Mouse (Mus musculus) lung, embryonic 14.5 days (tissue): ENCODE data around the gene Cers6. TPM values are rescaled to one million over a fixed set of nuclear protein-coding genes. Genes with fewer than 3 reads are reported as not detected.

Experiments used
- ATAC-seq: fragments of 200-750 bp; cut with Nextera tagmentation; 2 replicates; pipeline ENCODE4 v1.8.0; 2017; ENCODE audit warnings: mild to moderate bottlenecking, moderate TSS enrichment, moderate library complexity; ENCODE audit not compliant: insufficient read depth
- DNase-seq: peaks from one replicate; pipeline ENCODE4 v3.0.0-alpha.2; 2015
- H3K27ac ChIP-seq: fragments of 300-500 bp; sonication (generic); 2 replicates; pipeline ENCODE4 v1.5.1; 2014; ENCODE audit warnings: low read depth, mild to moderate bottlenecking, moderate library complexity
- H3K27me3 ChIP-seq: fragments of 300-500 bp; sonication (generic); 2 replicates; pipeline ENCODE4 v1.6.1; 2014; ENCODE audit warnings: low read length, control low read depth; ENCODE audit not compliant: insufficient read depth
- H3K36me3 ChIP-seq: fragments of 300-500 bp; sonication (generic); 2 replicates; pipeline ENCODE4 v1.6.1; 2014; ENCODE audit warnings: control low read depth; ENCODE audit not compliant: insufficient read depth
- H3K4me1 ChIP-seq: fragments of 300-500 bp; sonication (generic); 2 replicates; pipeline ENCODE4 v1.6.1; 2014; ENCODE audit warnings: antibody characterized with exemption, control low read depth; ENCODE audit not compliant: insufficient read depth
- H3K4me2 ChIP-seq: fragments of 300-500 bp; sonication (generic); 2 replicates; pipeline ENCODE4 v1.6.1; 2014; ENCODE audit warnings: mild to moderate bottlenecking
- H3K4me3 ChIP-seq: fragments of 300-500 bp; sonication (generic); 2 replicates; pipeline ENCODE4 v1.5.1; 2014; ENCODE audit warnings: low read depth, low read length
- H3K9ac ChIP-seq: fragments of 300-500 bp; sonication (generic); 2 replicates; pipeline ENCODE4 v1.6.1; 2014
- H3K9me3 ChIP-seq: fragments of 300-500 bp; sonication (generic); 2 replicates; pipeline ENCODE4 v1.6.1; 2016; ENCODE audit warnings: low read depth, low read length, control low read depth
- CTCF ChIP-seq: IDR thresholded peaks from 2 replicates; pipeline ENCODE4 v1.5.1; 2016; ENCODE audit warnings: antibody characterized with exemption, low read depth
- WGBS: fragments of 180-500 bp; shearing (Covaris S2); extraction: QIAGEN DNeasy Blood & Tissue Kit; methylation state at CpG from one replicate; pipeline ENCODE4 v1.1.7; 2014; 5-methylcytosine and 5-hydroxymethylcytosine counted together
- polyA plus RNA-seq: library from polyadenylated mRNA; unstranded; fragments of >200 nt; fragmentation: Nextera tagmentation; extraction: Ambion mirVana; gene quantifications from 2 replicates; pipeline ENCODE4 v1.2.1, GENCODE M21; 2014

The Cers6 gene
- polyA plus RNA-seq, 1 experiment from 2014 or later, result 26.2 TPM

DNA sequence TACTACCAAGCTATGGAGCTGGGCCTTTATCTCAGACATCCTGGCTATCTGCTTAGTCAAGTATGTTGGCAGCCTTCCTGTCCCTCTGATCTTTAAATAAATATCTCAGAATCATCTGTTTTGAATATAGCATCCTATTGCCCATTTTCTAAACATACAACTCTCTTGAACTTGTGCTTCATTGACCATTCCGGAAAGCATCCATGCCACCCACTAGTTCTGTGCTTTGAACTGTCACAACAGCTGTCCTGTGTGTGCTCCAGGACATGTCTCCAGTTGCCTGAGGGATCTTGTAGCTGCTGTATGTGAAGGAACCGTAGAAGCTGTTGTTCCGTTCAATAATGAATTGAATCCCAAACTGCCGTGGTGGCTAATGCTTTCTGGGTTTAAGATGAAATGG lies 188.9 kb downstream of the Cers6 start:
- no peak for TF ChIP-seq CTCF
- H3K27me3 ChIP-seq, result no peaks in the 10 kb centered on the region
- no peak overlapping the region for H3K4me3 ChIP-seq
- WGBS, result 55% methylated on average over 4 of the region's 4 CpGs
- H3K36me3 ChIP-seq, result no peaks in the 10 kb centered on the region
- no peaks in the 10 kb centered on the region for H3K9me3 ChIP-seq
- 0 out of 2 replicates have a peak, but pooled peaks cover 8% of the 10 kb centered on the region for H3K4me1 ChIP-seq
- H3K4me2 ChIP-seq, result no peak overlapping the region
- H3K27ac ChIP-seq, result no peak overlapping the region
- DNase-seq, result peak; percentile 72
- peak; percentile 55; the same call in 1 of the 2 replicates for ATAC-seq
- H3K9ac ChIP-seq, result no peak overlapping the region

- H3K4me1 ChIP-seq, result 0 out of 2 replicates have a peak, but pooled peaks cover 10% of the 10 kb centered on the region
- no peak overlapping the region for H3K4me2 ChIP-seq
- no peaks in the 10 kb centered on the region for H3K9me3 ChIP-seq
- no peaks in the 10 kb centered on the region for H3K27me3 ChIP-seq
- H3K9ac ChIP-seq, result no peak overlapping the region
- TF ChIP-seq CTCF, result no peak
- H3K27ac ChIP-seq, result no peak overlapping the region
- no peaks in the 10 kb centered on the region for H3K36me3 ChIP-seq
- H3K4me3 ChIP-seq, result no peak overlapping the region
- no peak for DNase-seq
- 67% methylated on average over 1 of the region's 1 CpGs for WGBS
- ATAC-seq, result no peak
Observed at GRCm38 (mm10) chr2:69051596-69051995, 190.4 kb downstream of the Cers6 start.

DNA sequence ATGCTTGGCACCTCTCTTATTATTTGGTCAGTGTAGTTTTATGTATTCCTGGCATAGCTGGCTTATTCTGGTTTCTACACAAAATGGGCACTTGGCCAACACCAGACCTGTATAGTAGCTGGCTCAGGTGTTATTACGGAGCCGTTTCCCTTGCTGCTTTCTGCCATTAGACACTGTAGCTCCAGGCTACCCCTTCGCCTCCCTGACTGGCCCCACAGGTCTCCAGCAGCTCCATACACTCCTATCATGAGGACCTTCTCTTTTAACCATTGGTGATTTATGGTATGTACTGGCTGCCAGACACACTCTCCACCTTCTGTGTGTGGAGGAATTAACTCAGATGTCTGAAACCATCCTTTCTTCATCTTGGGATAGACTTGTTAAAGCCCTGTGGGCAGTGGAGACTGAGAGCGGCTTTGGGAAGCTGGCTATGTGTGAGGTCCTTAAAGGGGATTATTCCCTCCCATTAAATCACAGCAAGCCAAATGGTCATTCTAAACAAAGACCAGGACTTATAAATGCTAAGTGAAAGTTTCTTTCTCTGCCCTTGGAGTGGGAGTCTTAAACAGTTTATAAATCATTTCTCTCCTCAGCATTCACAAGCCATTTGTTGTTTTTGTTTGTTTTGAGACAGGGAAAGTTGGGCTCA lies 192.1 kb downstream of the Cers6 start:
- peak; percentile 53 for ATAC-seq
- WGBS, result 46% methylated on average over 4 of the region's 4 CpGs

DNA sequence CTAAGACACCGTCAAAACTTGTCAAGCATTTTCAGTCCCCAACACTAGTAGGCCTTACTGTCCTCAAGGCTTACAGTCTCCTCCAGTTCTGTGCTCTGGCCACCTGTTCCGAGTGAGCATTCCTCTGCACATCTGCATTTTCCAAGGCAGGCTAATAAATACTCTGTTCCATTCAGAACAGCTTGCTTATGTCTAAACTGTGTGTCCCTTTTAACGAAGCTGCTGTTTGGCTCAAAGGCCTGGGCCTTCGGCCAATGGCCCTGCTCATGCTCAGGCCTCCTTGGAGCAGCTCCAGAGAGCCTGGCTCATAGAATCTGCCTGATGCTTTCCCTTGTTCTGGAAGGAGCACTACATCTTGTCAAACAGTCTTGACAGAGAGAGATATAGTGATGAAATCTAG lies 193.0 kb downstream of the Cers6 start:
- peak; percentile 90 for ATAC-seq
- no peaks in the 10 kb centered on the region for H3K27me3 ChIP-seq

More for the DNA sequence above, 192.1 kb downstream of the Cers6 start:
- H3K4me3 ChIP-seq, result no peak overlapping the region
- no peak overlapping the region for H3K4me2 ChIP-seq
- 0 out of 2 replicates have a peak, but pooled peaks cover 10% of the 10 kb centered on the region for H3K4me1 ChIP-seq
- no peak for TF ChIP-seq CTCF
- no peaks in the 10 kb centered on the region for H3K27me3 ChIP-seq
- DNase-seq, result peak; percentile 78
- no peaks in the 10 kb centered on the region for H3K9me3 ChIP-seq
- H3K27ac ChIP-seq, result no peak overlapping the region
- H3K36me3 ChIP-seq, result no peaks in the 10 kb centered on the region
- no peak overlapping the region for H3K9ac ChIP-seq

GRCm38 (mm10) chr2:69055174-69055573 lies 193.9 kb downstream of the Cers6 start:
- H3K9me3 ChIP-seq, result no peaks in the 10 kb centered on the region
- no peak overlapping the region for H3K27ac ChIP-seq
- no peak for ATAC-seq
- 91% methylated on average over 6 of the region's 6 CpGs for WGBS
- TF ChIP-seq CTCF, result no peak
- H3K36me3 ChIP-seq, result no peaks in the 10 kb centered on the region
- no peak overlapping the region for H3K9ac ChIP-seq
- H3K4me1 ChIP-seq, result 0 out of 2 replicates have a peak, but pooled peaks cover 4% of the 10 kb centered on the region
- H3K4me3 ChIP-seq, result no peak overlapping the region
- DNase-seq, result no peak
- no peak overlapping the region for H3K4me2 ChIP-seq
- H3K27me3 ChIP-seq, result no peaks in the 10 kb centered on the region

More for the DNA sequence above, 193.0 kb downstream of the Cers6 start:
- Histone ChIP-seq H3K4me3 (no peak overlapping the region), H3K9me3 (no peaks in the 10 kb centered on the region), H3K4me1 (0 out of 2 replicates have a peak, but pooled peaks cover 8% of the 10 kb centered on the region), H3K36me3 (no peaks in the 10 kb centered on the region), H3K27ac (no peak overlapping the region), H3K9ac (no peak overlapping the region), H3K4me2 (no peak overlapping the region)
- no peak for TF ChIP-seq CTCF
- 40% methylated on average over 4 of the region's 4 CpGs for WGBS
- peak; percentile 96 for DNase-seq

DNA sequence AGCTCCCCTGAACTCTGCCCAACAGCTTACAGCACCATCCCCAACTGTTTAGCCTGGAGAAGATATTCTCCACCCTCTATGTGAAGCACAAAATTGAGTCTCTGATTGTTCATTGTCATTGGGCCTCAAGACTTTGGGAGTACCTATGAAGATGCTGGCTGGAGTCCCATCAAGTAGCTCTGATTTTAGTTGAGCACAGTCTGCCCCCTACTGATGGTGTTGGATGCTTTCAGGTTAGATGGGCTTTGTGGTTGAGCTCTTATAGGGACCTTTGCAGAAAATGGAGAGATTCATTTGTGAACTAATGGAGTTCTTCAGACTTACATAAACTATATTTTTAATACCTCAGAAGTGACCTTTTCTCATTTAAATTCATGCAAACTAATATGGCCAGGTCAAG lies 200.1 kb downstream of the Cers6 start:
- Histone ChIP-seq H3K9ac (no peak overlapping the region), H3K36me3 (no peaks in the 10 kb centered on the region), H3K4me1 (no peaks in the 10 kb centered on the region), H3K4me2 (no peak overlapping the region), H3K27me3 (no peaks in the 10 kb centered on the region), H3K9me3 (no peaks in the 10 kb centered on the region), H3K4me3 (no peak overlapping the region), H3K27ac (no peak overlapping the region)
- peak; percentile 54 for TF ChIP-seq CTCF
- ATAC-seq, result no peak
- peak; percentile 66 for DNase-seq

- Histone ChIP-seq H3K9me3 (no peaks in the 10 kb centered on the region), H3K4me2 (no peak overlapping the region), H3K27ac (no peak overlapping the region), H3K4me1 (no peaks in the 10 kb centered on the region), H3K27me3 (no peaks in the 10 kb centered on the region), H3K4me3 (no peak overlapping the region), H3K36me3 (no peaks in the 10 kb centered on the region), H3K9ac (no peak overlapping the region)
- no peak for ATAC-seq
- WGBS, result 90% methylated on average over 5 of the region's 5 CpGs
- DNase-seq, result no peak
- no peak for TF ChIP-seq CTCF
Observed at GRCm38 (mm10) chr2:69061910-69062689, 200.9 kb downstream of the Cers6 start.
